Mouse (Mus musculus) heart, postnatal 0 days (tissue): ENCODE data around the gene H2al1d. TPM values are rescaled to one million over a fixed set of nuclear protein-coding genes. Genes with fewer than 3 reads are reported as not detected.
"Not testable (repeated sequence)": the region's sequence is repeated elsewhere in the genome, so short reads cannot be mapped to it uniquely, and the experiment has no call there.

Experiments used
- ATAC-seq: fragments of 200-750 bp; cut with Nextera tagmentation; 2 replicates; pipeline ENCODE4 v1.8.0; 2017; ENCODE audit warnings: low read depth, moderate number of reproducible peaks, moderate library complexity; ENCODE audit not compliant: insufficient read depth
- DNase-seq: peaks from one replicate; pipeline ENCODE4 v3.0.0-alpha.2; 2016; ENCODE audit warnings: low spot score
- H3K27ac ChIP-seq: fragments of 300-500 bp; sonication (generic); 2 replicates; pipeline ENCODE4 v1.5.1; 2014; ENCODE audit warnings: low read depth, mild to moderate bottlenecking
- H3K27me3 ChIP-seq: fragments of 300-500 bp; sonication (generic); 2 replicates; pipeline ENCODE4 v1.6.1; 2014; ENCODE audit warnings: low read length, mixed read lengths; ENCODE audit not compliant: control insufficient read depth, insufficient read depth
- H3K36me3 ChIP-seq: fragments of 300-500 bp; sonication (generic); replicated peaks from 2 replicates; pipeline ENCODE4 v1.6.1; 2014; ENCODE audit warnings: low read length, mixed read lengths; ENCODE audit not compliant: control insufficient read depth, insufficient read depth
- H3K4me1 ChIP-seq: fragments of 300-500 bp; sonication (generic); 2 replicates; pipeline ENCODE4 v1.6.1; 2014; ENCODE audit warnings: antibody characterized with exemption; ENCODE audit not compliant: control insufficient read depth, insufficient read depth
- H3K4me2 ChIP-seq: fragments of 300-500 bp; sonication (generic); 2 replicates; pipeline ENCODE4 v1.6.1; 2014; ENCODE audit warnings: low read depth, mild to moderate bottlenecking, low read length, moderate library complexity
- H3K4me3 ChIP-seq: fragments of 300-500 bp; sonication (generic); 2 replicates; pipeline ENCODE4 v1.5.1; 2014; ENCODE audit warnings: low read depth, low read length
- H3K9ac ChIP-seq: fragments of 300-500 bp; sonication (generic); replicated peaks from 2 replicates; pipeline ENCODE4 v1.6.1; 2014; ENCODE audit warnings: low read depth, low read length, mixed read lengths
- H3K9me3 ChIP-seq: fragments of 300-500 bp; sonication (generic); replicated peaks from 2 replicates; pipeline ENCODE4 v1.6.1; 2016; ENCODE audit warnings: low read length; ENCODE audit not compliant: control insufficient read depth
- CTCF ChIP-seq: IDR thresholded peaks from 2 replicates; pipeline ENCODE4 v1.5.1; 2016; ENCODE audit warnings: antibody characterized with exemption, control low read depth, low read depth
- EP300 ChIP-seq: IDR thresholded peaks from 2 replicates; pipeline ENCODE4 v1.6.1; 2016; ENCODE audit warnings: antibody characterized with exemption, low read depth
- WGBS: fragments of 180-500 bp; shearing (Covaris S2); extraction: QIAGEN DNeasy Blood & Tissue Kit; methylation state at CpG from one replicate; pipeline ENCODE4 v1.1.7; 2014; 5-methylcytosine and 5-hydroxymethylcytosine counted together
- polyA plus RNA-seq: library from polyadenylated mRNA; unstranded; fragments of >200 nt; fragmentation: Nextera tagmentation; extraction: Ambion mirVana; gene quantifications from 2 replicates; pipeline ENCODE4 v1.2.1, GENCODE M21; 2015
- total RNA-seq: library from RNA; depleted of rRNA; stranded (reverse); fragments of >200 nt; gene quantifications from 2 replicates; pipeline ENCODE4 v1.2.3, GENCODE M21; 2014; ENCODE audit warnings: low replicate concordance; rRNA removed

The H2al1d gene
- total RNA-seq (not detected in 2 replicates), polyA plus RNA-seq (not detected in 2 replicates)

DNA sequence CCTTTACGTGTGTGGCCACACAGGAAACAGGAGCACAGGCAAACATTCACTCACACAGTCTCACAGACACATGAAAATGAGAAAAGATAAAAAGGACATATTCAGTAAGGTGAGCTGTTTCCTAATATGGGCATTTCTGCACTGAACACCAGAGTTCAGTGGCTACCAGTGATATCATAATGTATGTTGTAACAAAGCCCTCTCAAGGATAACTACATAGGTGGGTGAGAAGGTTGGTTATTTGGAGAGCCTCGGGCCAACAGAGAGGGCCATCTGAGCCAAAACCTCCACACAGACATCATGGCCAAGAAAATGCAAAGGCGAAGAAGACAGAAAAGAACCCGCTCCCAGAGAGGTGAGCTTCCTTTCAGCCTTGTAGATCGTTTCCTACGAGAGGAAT lies at the start of gene H2al1d:
H2al1d (plus strand) TSS at position 301 of the 400 bp plus-strand sequence.
- not testable (repeated sequence) for H3K9me3 ChIP-seq, H3K4me1 ChIP-seq, H3K9ac ChIP-seq, H3K4me3 ChIP-seq, H3K4me2 ChIP-seq, ATAC-seq, H3K36me3 ChIP-seq, H3K27ac ChIP-seq, DNase-seq, H3K27me3 ChIP-seq
- no CpG with 5 or more reads among the region's 6 CpGs for WGBS

DNA sequence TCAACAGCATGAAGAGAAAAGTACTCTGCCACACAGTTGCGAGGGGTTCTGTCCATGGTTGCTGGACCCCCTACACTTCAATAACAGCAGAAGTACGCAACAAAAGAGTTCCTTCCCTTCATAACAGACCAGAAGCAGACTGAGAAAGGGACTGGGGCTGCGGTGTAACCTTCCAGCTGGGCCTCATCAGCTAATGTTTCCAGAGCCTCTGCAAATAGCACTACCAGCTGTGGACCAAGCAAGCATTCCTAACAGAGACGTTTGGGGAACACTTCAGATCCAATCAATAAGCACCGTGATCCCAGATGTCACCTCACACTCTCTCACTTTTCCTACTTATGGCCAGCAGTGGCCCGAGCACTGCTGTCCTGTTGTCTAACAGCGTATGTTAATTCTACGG lies 43.7 kb upstream of the H2al1d start:
- TF ChIP-seq CTCF = no peak
- TF ChIP-seq EP300 = no peak
- no peaks in the 10 kb centered on the region for H3K9me3 ChIP-seq
- ATAC-seq = no peak
- WGBS = 65% methylated on average over 8 of the region's 8 CpGs
- no peaks in the 10 kb centered on the region for H3K36me3 ChIP-seq
- no peak overlapping the region for H3K4me3 ChIP-seq
- no peak overlapping the region for H3K4me2 ChIP-seq
- no peak overlapping the region for H3K9ac ChIP-seq
- H3K27ac ChIP-seq = no peak overlapping the region
- DNase-seq = no peak
- no peaks in the 10 kb centered on the region for H3K4me1 ChIP-seq
- H3K27me3 ChIP-seq = no peaks in the 10 kb centered on the region

DNA sequence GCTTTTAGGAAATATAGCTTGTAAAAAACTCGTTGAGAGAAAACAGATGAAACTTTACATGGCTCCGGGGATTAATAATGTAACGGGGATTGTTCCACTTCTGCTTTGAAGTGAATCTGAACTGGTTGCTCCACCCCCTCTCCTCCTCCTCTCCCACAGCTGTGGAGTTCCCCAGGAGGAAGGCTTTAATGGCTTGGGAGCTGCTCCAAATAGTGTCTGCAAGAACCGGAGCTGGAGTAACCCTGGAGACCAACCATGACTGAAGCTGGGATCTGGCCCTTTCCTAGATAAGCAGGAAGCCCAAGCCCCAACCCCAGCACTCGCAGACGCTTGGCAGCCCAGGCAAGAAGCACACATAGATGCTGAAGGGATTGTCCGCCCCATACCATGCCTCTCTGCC lies 40.8 kb upstream of the H2al1d start:
- Histone ChIP-seq H3K9me3 (no peaks in the 10 kb centered on the region), H3K36me3 (no peaks in the 10 kb centered on the region), H3K9ac (no peak overlapping the region), H3K4me2 (no peak overlapping the region), H3K27ac (no peak overlapping the region), H3K4me1 (no peaks in the 10 kb centered on the region), H3K27me3 (no peaks in the 10 kb centered on the region), H3K4me3 (no peak overlapping the region)
- ATAC-seq (no peak), DNase-seq (no peak)
- TF ChIP-seq EP300 (no peak), CTCF (no peak)
- 45% methylated on average over 7 of the region's 7 CpGs for WGBS

DNA sequence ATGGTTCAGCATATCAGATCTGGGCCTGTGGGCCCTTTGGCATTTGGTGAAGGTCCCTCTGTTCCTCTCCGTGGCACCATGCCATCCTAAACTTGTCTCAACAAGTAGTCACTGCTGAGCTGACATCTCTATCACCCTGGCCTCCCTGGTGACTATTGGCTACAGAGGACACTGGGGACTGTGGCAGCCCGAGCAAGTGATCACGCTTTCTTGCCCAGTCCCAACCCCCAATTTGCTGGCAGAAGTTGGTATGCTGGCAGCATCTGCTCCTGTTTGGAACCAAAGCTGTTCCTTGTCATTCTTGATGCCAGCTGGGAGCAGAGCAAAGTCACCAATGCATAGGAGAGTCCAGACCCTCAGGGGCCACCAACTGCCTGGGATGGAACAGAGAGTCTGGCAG lies 39.5 kb upstream of the H2al1d start:
- no peak for DNase-seq
- 75% methylated on average over 3 of the region's 3 CpGs for WGBS

DNA sequence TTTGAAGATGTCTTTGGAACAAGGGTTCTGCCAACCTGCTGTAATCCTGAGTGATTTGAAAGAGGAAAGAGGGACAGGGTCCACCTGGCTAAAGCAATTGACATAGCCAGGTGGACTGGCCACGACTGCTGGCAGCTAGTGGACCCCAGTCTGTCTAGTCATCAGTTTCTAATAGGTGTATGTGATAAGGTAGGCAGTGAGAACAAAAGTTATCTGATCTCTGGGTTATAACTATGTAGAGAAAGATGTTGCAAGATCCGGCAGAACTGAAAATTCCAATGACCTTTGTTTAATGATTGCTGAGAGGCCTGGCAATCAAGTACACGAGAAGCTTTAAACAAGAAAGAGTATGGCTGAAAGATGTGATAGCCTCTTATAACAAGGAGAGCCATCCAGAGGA lies 35.4 kb upstream of the H2al1d start:
- H3K4me3 ChIP-seq = no peak overlapping the region
- H3K9ac ChIP-seq = no peak overlapping the region
- WGBS = 69% methylated on average over 3 of the region's 3 CpGs
- TF ChIP-seq CTCF (no peak), EP300 (no peak)
- DNase-seq (no peak), ATAC-seq (no peak)
- H3K9me3 ChIP-seq = no peaks in the 10 kb centered on the region
- no peaks in the 10 kb centered on the region for H3K4me1 ChIP-seq
- H3K27me3 ChIP-seq = no peaks in the 10 kb centered on the region; the same call in 1 of the 2 replicates
- no peak overlapping the region for H3K27ac ChIP-seq
- H3K36me3 ChIP-seq = no peaks in the 10 kb centered on the region
- no peak overlapping the region for H3K4me2 ChIP-seq

More for the DNA sequence above, 39.5 kb upstream of the H2al1d start:
- H3K27ac ChIP-seq = no peak overlapping the region
- H3K9me3 ChIP-seq = no peaks in the 10 kb centered on the region
- H3K4me3 ChIP-seq = no peak overlapping the region
- H3K4me1 ChIP-seq = no peaks in the 10 kb centered on the region
- H3K4me2 ChIP-seq = no peak overlapping the region
- no peak for ATAC-seq
- no peaks in the 10 kb centered on the region for H3K27me3 ChIP-seq
- no peak overlapping the region for H3K9ac ChIP-seq
- TF ChIP-seq EP300 (no peak), CTCF (no peak)
- no peaks in the 10 kb centered on the region for H3K36me3 ChIP-seq

DNA sequence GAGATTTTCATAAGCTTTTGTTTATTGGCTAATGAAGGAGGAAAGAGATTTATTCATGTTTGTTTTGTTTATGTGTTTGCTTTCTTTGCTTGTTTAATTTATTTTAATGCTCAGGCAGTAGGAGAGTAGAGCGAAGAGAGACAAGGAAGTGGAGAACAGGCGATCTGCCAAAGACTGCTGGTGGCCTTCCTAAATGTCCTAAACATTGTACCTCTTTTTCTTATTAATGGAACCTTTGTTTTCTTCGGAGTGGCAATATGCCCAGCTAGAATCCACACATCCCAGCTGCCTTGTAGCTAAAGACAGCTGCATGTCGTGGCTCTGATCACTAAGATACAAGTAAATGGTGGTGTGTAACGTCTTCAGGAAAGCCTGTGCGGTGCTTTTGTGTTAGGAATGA lies 31.5 kb upstream of the H2al1d start:
- TF ChIP-seq CTCF = no peak
- no peak for TF ChIP-seq EP300
- no peaks in the 10 kb centered on the region for H3K9me3 ChIP-seq
- no peak overlapping the region for H3K4me3 ChIP-seq
- H3K9ac ChIP-seq = no peak overlapping the region
- no peak overlapping the region for H3K27ac ChIP-seq
- H3K36me3 ChIP-seq = no peaks in the 10 kb centered on the region
- no peaks in the 10 kb centered on the region for H3K4me1 ChIP-seq
- DNase-seq = no peak
- H3K27me3 ChIP-seq = no peaks in the 10 kb centered on the region; the same call in 1 of the 2 replicates
- 75% methylated on average over 6 of the region's 6 CpGs for WGBS
- ATAC-seq = no peak
- H3K4me2 ChIP-seq = no peak overlapping the region
